Mouse (Mus musculus) neural tube, embryonic 11.5 days (tissue): ENCODE data around the gene Vps13c. TPM values are rescaled to one million over a fixed set of nuclear protein-coding genes. Genes with fewer than 3 reads are reported as not detected.
A peak's percentile ranks its signal among the peaks of the same experiment; 100 is the strongest.

ENCODE experiments used
- ATAC-seq: fragments of 200-750 bp; cut with Nextera tagmentation; 2 replicates; pipeline ENCODE4 v1.8.0; 2017; ENCODE audit warnings: moderate number of reproducible peaks, mild to moderate bottlenecking, moderate TSS enrichment, moderate library complexity; ENCODE audit not compliant: insufficient read depth, low FRiP score, low TSS enrichment
- DNase-seq: peaks from one replicate; pipeline ENCODE4 v3.0.0-alpha.2; 2015; ENCODE audit warnings: low spot score
- H3K27ac ChIP-seq: fragments of 300-500 bp; sonication (generic); 2 replicates; pipeline ENCODE4 v1.5.1; 2014; ENCODE audit warnings: low read depth, mild to moderate bottlenecking, low read length
- H3K27me3 ChIP-seq: fragments of 300-500 bp; sonication (generic); 2 replicates; pipeline ENCODE4 v1.6.1; 2014; ENCODE audit warnings: mild to moderate bottlenecking, low read length, mixed read lengths; ENCODE audit not compliant: control insufficient read depth, insufficient read depth
- H3K36me3 ChIP-seq: fragments of 300-500 bp; sonication (generic); 2 replicates; pipeline ENCODE4 v1.6.1; 2014; ENCODE audit warnings: mild to moderate bottlenecking, low read length, moderate library complexity, mixed read lengths; ENCODE audit not compliant: control insufficient read depth, insufficient read depth
- H3K4me1 ChIP-seq: fragments of 300-500 bp; sonication (generic); 2 replicates; pipeline ENCODE4 v1.6.1; 2014; ENCODE audit warnings: low read length, mixed read lengths; ENCODE audit not compliant: control insufficient read depth, insufficient read depth
- H3K4me2 ChIP-seq: fragments of 300-500 bp; sonication (generic); 2 replicates; pipeline ENCODE4 v1.6.1; 2014; ENCODE audit warnings: low read depth, mild to moderate bottlenecking, moderate library complexity
- H3K4me3 ChIP-seq: fragments of 300-500 bp; sonication (generic); 2 replicates; pipeline ENCODE4 v1.5.1; 2014; ENCODE audit warnings: low read depth, low read length
- H3K9ac ChIP-seq: fragments of 300-500 bp; sonication (generic); 2 replicates; pipeline ENCODE4 v1.6.1; 2014; ENCODE audit warnings: mild to moderate bottlenecking, low read length
- H3K9me3 ChIP-seq: fragments of 300-500 bp; sonication (generic); 2 replicates; pipeline ENCODE4 v1.6.1; 2016; ENCODE audit warnings: low read length; ENCODE audit not compliant: control insufficient read depth
- WGBS: fragments of 180-500 bp; shearing (Covaris S2); extraction: QIAGEN DNeasy Blood & Tissue Kit; methylation state at CpG from one replicate; pipeline ENCODE4 v1.1.7; 2014; 5-methylcytosine and 5-hydroxymethylcytosine counted together
- polyA plus RNA-seq: library from polyadenylated mRNA; unstranded; fragments of >200 nt; fragmentation: Nextera tagmentation; extraction: Ambion mirVana; gene quantifications from 2 replicates; pipeline ENCODE4 v1.2.1, GENCODE M21; 2014

Vps13c gene
- polyA plus RNA-seq, 1 experiment from 2014 or later, result 7.8 TPM

GRCm38 (mm10) chr9:67823131-67823530, 17.1 kb upstream of the Vps13c start:
- no peak overlapping the region for H3K9ac ChIP-seq
- no peak overlapping the region for H3K4me2 ChIP-seq
- H3K9me3 ChIP-seq, result no peaks in the 10 kb centered on the region
- no peak overlapping the region for H3K4me3 ChIP-seq
- ATAC-seq (no peak), DNase-seq (no peak)
- H3K27me3 ChIP-seq, result no peaks in the 10 kb centered on the region
- WGBS, result 68% methylated on average over 5 of the region's 5 CpGs
- no peak overlapping the region for H3K27ac ChIP-seq
- no peaks in the 10 kb centered on the region for H3K36me3 ChIP-seq
- no peaks in the 10 kb centered on the region for H3K4me1 ChIP-seq

- Histone ChIP-seq H3K36me3 (no peaks in the 10 kb centered on the region), H3K4me2 (no peak overlapping the region), H3K27me3 (peaks cover 15% of the 10 kb centered on the region), H3K27ac (no peak overlapping the region), H3K9me3 (no peaks in the 10 kb centered on the region), H3K9ac (no peak overlapping the region), H3K4me3 (no peak overlapping the region), H3K4me1 (no peaks in the 10 kb centered on the region)
- 81% methylated on average over 7 of the region's 7 CpGs for WGBS
- no peak for ATAC-seq
- no peak for DNase-seq
These were observed 14.7 kb upstream of the Vps13c start for GRCm38 (mm10) chr9:67825527-67825926.

GRCm38 (mm10) chr9:67828182-67828581, 12.0 kb upstream of the Vps13c start:
- 7% methylated on average over 3 of the region's 3 CpGs for WGBS
- H3K4me1 ChIP-seq, result peaks cover 4% of the 10 kb centered on the region; the same call in 1 of the 2 replicates
- no peak overlapping the region for H3K4me2 ChIP-seq
- peaks cover 39% of the 10 kb centered on the region for H3K27me3 ChIP-seq
- no peak overlapping the region for H3K9ac ChIP-seq
- H3K4me3 ChIP-seq, result no peak overlapping the region
- H3K27ac ChIP-seq, result no peak overlapping the region
- peak; percentile 63 for DNase-seq
- H3K36me3 ChIP-seq, result no peaks in the 10 kb centered on the region
- ATAC-seq, result no peak
- H3K9me3 ChIP-seq, result no peaks in the 10 kb centered on the region

DNA sequence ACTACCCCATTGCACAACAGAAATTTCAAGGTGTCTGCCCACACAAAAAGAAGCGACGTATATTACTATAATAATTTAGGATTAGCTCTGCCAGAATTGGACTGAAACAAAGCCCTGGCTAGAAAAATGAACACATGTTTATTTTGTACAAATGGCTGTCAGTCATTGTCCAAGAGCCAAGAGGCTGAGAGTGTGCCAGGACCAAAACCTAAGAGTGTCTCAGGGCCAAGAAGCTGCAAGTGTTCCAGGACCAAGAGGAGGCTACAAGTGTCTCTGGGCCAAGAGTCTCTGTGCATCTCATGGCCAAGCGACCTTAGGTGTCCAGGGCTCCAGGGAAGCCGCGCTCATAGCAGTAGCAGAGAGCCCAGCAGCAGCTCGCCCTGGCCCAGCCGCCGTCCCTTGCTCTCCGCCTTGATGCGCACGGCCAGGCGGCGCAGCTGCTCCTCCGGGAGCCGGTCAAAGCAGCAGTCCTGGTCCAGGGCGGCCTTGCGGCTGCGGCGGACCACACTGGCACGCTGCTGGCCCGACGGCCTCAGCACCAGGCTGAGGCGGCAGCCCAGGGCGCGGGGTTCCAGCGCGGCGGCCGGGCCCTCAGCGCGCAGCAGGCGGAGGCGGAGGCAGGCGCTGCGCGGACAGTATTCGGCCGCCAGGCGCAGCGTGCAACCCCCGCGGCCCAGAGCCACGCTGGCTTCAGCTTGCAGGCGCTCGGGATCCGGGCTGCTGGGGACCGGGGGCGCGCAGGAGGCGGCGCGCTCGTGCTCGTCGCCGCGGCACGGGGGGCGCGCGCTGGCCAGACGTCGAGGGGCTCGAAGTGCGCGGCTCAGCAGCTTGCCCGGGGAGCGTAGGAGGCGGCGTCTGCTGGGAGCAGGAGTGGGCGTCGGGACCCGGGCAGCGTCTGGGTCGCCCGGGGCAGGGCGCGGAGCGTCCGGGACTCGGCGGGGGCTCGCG, 9.5 kb upstream of the Vps13c start:
- WGBS, result 3% methylated on average over 67 of the region's 84 CpGs
- Histone ChIP-seq H3K4me3 (peak overlapping the region; percentile 45), H3K9me3 (no peaks in the 10 kb centered on the region), H3K27ac (no peak overlapping the region), H3K4me2 (peak overlapping the region; percentile 54), H3K36me3 (no peaks in the 10 kb centered on the region), H3K9ac (peak overlapping the region; percentile 42; the same call in 1 of the 2 replicates), H3K27me3 (peaks cover 39% of the 10 kb centered on the region), H3K4me1 (peaks cover 4% of the 10 kb centered on the region; the same call in 1 of the 2 replicates)
- ATAC-seq, result peak; percentile 75
- DNase-seq, result peak; percentile 77

DNA sequence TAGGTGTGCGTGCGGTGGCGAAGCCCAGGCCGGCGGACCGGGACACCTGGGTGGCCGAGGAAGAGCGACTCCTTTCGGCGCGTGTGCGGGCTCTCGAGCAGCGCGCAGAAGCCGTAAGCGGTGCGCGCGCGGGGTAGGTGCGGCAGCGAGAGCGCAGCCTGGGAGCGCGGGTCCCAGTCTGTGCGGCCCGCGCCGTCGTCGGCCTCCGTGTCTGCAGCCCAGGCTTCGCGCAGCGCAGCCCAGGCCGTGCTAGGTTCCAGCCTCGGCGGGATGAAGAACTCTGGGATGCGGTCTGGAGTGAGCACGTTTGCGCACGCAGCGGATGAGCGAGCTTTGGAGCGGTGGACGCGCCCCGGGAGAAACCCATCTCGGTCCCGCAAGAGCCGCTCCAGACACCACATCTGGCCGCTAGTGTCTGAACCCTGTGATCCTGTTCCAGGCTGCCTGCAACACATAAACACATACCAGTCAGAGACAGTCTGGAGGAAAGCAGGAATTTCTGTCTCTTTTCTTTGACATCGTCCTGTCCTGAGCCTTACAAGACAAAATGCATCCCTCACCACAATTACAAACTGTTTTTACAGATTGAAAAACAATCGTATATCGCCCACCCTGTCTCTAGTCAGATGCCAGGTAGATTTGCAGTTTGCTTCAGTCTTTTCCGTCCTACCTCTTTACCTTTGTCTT, 8.7 kb upstream of the Vps13c start:
- peak; percentile 51 for DNase-seq

GRCm38 (mm10) chr9:67832046-67832605, 8.1 kb upstream of the Vps13c start, which contains the start of gene C2cd4a:
C2cd4a (minus strand) TSS chr9:67832330.
- Histone ChIP-seq H3K27me3 (peaks cover 39% of the 10 kb centered on the region), H3K4me2 (peak within 1 kb of the TSS; percentile 54)
- ATAC-seq, result no peak

More for the DNA sequence above, 8.7 kb upstream of the Vps13c start:
- Histone ChIP-seq H3K27me3 (peaks cover 39% of the 10 kb centered on the region), H3K27ac (no peak overlapping the region), H3K9ac (peak overlapping the region; percentile 42), H3K4me2 (peak overlapping the region; percentile 54), H3K9me3 (no peaks in the 10 kb centered on the region), H3K36me3 (no peaks in the 10 kb centered on the region), H3K4me3 (peak overlapping the region; percentile 45), H3K4me1 (peaks cover 4% of the 10 kb centered on the region; the same call in 1 of the 2 replicates)
- under 1% methylated on average over 48 of the region's 57 CpGs for WGBS
- ATAC-seq, result 0 out of 2 replicates have a peak, but pooled peaks have one; percentile 23

DNA sequence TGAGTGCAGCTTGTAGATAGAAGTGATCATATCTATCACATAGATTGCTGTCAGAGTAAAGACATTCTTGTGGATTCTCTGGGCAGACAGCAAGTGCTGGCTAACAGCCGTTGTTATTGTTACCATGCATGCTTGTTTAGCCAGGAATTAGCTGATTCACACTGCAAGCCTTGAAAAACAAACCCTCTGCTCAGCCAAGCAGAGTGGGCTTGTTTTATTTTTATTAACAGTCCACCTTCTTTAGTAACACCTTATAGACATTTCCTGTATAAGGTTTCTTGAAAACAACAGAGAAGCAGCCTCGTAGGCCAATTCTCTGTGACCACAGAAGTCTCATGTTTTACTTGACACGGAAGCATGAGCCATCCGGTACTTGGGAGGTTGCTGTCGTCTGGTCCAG, 5.7 kb upstream of the Vps13c start:
- DNase-seq (no peak), ATAC-seq (no peak)
- Histone ChIP-seq H3K4me3 (no peak overlapping the region), H3K27me3 (peaks cover 33% of the 10 kb centered on the region), H3K4me1 (peaks cover 4% of the 10 kb centered on the region; the same call in 1 of the 2 replicates), H3K9me3 (no peaks in the 10 kb centered on the region), H3K9ac (no peak overlapping the region), H3K27ac (no peak overlapping the region), H3K36me3 (no peaks in the 10 kb centered on the region), H3K4me2 (no peak overlapping the region)
- WGBS, result 87% methylated on average over 5 of the region's 5 CpGs

More at GRCm38 (mm10) chr9:67832046-67832605, 8.1 kb upstream of the Vps13c start, which contains the start of gene C2cd4a:
- 6% methylated on average over 20 of the region's 20 CpGs for WGBS
- H3K4me1 ChIP-seq, result peaks cover 4% of the 10 kb centered on the region; the same call in 1 of the 2 replicates
- H3K9ac ChIP-seq, result peak within 1 kb of the TSS; percentile 42
- no peak within 1 kb of the TSS for H3K27ac ChIP-seq
- peak; percentile 60 for DNase-seq
- H3K9me3 ChIP-seq, result no peaks in the 10 kb centered on the region
- H3K4me3 ChIP-seq, result peak within 1 kb of the TSS; percentile 45
- no peaks in the 10 kb centered on the region for H3K36me3 ChIP-seq

- Histone ChIP-seq H3K4me2 (no peak overlapping the region), H3K4me3 (no peak overlapping the region), H3K9me3 (no peaks in the 10 kb centered on the region), H3K4me1 (peaks cover 4% of the 10 kb centered on the region; the same call in 1 of the 2 replicates), H3K9ac (no peak overlapping the region), H3K36me3 (no peaks in the 10 kb centered on the region), H3K27me3 (peaks cover 7% of the 10 kb centered on the region), H3K27ac (no peak overlapping the region)
- 79% methylated on average over 2 of the region's 2 CpGs for WGBS
- DNase-seq (no peak), ATAC-seq (no peak)
These were observed 2.9 kb upstream of the Vps13c start for GRCm38 (mm10) chr9:67837311-67837710.
